Mouse (Mus musculus): ENCODE data around the gene Thbs2.

GRCm38 (mm10) chr17:14666451-14666850 lies 27.6 kb downstream of the Thbs2 start:
- TF ChIP-seq CHD2 (IDR thresholded peaks at IDR 0.05; ENCODE audit: low read depth, low read length) = no peak
- no peak for TF ChIP-seq ZNF384 (IDR thresholded peaks at IDR 0.05; ENCODE audit: low read depth, low read length)
